Mouse (Mus musculus) heart, postnatal 36 days (tissue): ENCODE results near the gene Vps13c. TPM values are rescaled to one million over a fixed set of nuclear protein-coding genes. Genes with fewer than 3 reads are reported as not detected.
A peak's percentile ranks its signal among the peaks of the same experiment; 100 is the strongest.

Experiments
- DNase-seq, 2 experiments: peaks; one replicate each; pipeline ENCODE4 v3.0.0; 2021 to 2022
- intact Hi-C: fragments of 180-260 bp; cut with DNase I; formaldehyde crosslinking; loops from one replicate; pipeline ENCODE4 v1.15.1; 2025
- total RNA-seq, 2 experiments: library from RNA; stranded (reverse); gene quantifications; 2 replicates each; pipeline ENCODE4 v1.2.3; 2021

The Vps13c gene
- total RNA-seq, 2 experiments from 2014 or later: 48.0 to 48.6 TPM

GRCm38 (mm10) chr9:67875337-67875736 lies 35.1 kb downstream of the Vps13c start:
- intact Hi-C loops: loop anchor here (1.0 to 2.0 kb wide), 2 partner anchors 47 to 117 kb away; partner anchors contain the start of gene C2cd4b

DNA sequence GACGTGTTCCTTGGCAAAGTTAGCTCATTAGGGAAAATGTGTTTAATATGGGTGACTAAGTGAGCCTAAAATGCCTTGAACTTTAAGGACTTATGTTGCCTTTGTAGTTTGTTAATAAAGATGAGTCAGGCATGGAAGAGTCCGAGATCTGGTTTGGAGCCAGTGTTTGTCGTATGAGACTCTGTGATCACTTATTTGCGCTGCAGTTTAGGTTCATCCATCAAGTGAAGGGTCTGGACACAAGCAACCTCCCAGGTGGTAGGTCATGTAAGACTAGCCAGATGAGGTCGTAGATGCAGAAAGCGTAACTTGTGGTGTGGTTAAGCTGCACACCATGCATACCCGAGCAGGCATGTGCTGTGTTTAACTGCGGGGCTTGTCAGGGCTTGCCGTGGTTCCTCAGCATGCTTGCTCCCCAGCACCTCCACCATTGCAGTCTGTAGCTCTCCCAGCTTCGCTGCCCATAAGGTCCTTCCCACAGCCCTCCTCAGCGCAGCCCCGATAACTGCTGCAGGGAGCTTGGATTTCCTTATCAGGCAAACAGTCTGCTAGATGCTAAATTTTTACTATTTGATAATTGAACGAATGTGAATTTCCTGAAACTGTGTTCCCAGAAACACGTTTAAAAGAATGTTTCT lies 37.0 kb downstream of the Vps13c start:
- no peak for DNase-seq
- intact Hi-C loops: no loop called here

More at GRCm38 (mm10) chr9:67875337-67875736, 35.1 kb downstream of the Vps13c start:
- DNase-seq: peak; percentile 26 to 31

- no peak for DNase-seq
- intact Hi-C loops: no loop called here
These were observed 38.1 kb downstream of the Vps13c start for GRCm38 (mm10) chr9:67878197-67878769.

DNA sequence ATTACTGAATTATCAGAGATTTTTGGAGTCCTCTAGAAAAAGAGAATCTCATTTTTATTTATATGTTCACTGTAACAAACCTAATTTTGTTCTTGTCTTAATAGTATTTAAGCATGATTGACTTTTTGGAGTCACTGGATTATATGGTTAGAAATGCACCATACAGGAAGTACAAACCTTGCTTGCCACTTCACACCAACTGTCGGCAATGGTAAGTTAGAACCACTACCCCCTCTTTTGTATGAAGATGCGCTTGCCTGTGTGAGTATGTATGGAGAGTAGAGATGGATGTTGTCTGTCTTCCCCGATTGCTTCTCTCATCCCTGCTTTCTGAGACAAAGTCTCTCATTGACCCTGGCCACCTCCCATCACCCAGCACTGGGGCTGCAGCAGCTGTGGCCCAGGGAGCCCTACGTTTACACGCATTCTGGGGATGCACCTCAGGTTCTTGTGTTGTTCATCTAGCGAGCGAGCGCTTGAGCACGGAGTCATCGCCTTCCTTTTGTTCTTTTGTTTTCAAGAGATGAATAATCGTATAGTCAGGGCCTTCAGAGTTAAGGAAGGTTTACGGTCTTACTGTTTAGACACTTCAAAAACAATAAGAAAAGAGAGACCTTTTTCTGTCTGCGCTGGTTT lies 43.3 kb downstream of the Vps13c start:
- DNase-seq: no peak
- intact Hi-C loops: no loop called here

DNA sequence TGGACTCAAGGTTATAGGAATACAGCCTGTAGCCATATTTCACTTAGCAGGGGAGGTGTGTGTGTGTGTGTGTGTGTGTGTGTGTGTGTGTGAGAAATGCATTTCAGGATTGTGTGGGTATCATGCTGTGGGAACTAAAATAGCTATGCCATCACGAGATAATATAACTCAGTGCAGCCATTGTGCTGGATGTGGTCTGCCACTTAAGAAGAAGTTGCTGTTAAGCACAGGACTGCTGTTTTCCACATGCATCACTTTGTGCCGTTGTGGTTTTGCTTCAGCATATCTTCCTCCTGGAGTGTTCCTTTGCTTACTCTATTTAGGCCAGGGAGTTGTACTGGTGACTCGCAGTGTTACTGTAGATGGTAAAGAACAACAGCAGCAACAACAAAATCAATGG lies 43.9 kb downstream of the Vps13c start:
- no peak for DNase-seq
- intact Hi-C loops: no loop called here

GRCm38 (mm10) chr9:67886981-67887720 lies 47.0 kb downstream of the Vps13c start:
- DNase-seq: peak; percentile 37 to 41
- intact Hi-C loops: no loop called here

DNA sequence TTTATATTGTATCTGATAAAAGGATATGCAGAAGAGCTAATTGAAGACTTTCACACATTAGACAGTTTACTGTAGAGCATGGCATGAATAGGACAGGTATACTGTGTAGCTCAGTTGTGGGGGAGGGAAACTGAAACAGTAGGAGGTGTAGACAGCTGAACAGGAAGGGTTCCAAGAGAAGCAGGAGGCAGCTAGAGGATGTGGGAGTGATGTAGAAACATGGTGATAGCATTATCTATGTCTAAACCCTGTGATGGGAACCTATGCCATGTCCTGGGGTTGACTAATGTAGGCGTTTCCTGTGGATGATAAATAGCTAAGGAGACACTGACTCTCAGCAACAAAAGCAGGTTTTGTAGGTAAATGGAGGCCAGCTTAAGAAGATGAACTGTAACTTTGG lies 53.3 kb downstream of the Vps13c start:
- intact Hi-C loops: no loop called here
- no peak for DNase-seq

DNA sequence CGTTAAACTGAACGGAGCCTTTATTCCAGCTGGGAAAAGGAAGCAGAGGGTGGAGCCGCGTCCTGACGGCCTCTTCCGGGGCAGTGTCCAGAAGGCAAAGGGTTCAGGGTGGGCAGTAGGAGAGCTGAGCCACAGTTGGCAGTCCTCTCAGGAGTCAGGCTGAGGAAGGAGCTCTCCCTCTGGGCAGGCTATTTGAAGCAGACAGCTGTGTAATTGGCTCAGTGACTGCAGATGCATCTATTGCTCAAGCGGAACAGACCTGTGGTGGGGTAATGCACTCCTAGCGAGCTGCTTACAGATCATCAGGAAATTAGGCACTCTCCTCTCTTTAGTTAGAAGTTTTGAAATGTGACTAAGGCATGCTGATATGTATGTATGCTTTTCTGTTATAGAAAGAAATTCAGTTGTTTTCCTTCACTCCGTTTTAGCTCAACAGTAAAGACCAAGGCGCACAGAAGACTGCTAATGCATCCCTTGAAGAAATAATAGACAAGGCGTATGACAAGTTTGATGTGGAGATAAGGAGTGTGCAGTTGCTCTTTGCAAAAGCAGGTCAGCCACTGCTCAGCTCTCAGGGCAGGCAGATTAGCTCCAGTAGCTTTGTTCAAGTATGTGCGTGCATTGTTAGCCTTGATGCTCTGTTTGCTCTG lies 56.6 kb downstream of the Vps13c start:
- peak in 1 of 2 experiments; percentile 2 for DNase-seq
- intact Hi-C loops: no loop called here

- no peak for DNase-seq
- intact Hi-C loops: no loop called here
These were observed 60.2 kb downstream of the Vps13c start for GRCm38 (mm10) chr9:67900398-67900797.

DNA sequence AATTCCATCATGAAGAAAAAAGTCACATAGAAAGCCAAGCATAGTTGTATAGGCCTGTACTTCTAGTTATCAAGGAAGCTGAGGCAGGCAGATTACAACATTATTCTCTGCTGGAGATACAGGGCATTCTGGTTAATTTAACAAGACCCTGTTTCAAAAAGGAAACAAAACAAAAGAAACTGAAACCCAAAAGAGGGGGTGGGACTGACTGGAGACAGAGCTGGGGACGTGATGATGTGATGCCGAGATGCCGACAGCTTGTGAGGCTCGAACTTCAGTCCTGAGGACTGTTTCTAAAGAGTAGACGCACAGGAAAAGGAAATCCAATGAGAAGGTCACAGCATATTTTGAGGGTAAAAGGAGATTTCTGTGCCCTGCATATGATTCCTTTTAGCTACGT lies 64.2 kb downstream of the Vps13c start:
- no peak for DNase-seq
- intact Hi-C loops: no loop called here

GRCm38 (mm10) chr9:67905541-67905940 lies 65.3 kb downstream of the Vps13c start:
- no peak for DNase-seq

DNA sequence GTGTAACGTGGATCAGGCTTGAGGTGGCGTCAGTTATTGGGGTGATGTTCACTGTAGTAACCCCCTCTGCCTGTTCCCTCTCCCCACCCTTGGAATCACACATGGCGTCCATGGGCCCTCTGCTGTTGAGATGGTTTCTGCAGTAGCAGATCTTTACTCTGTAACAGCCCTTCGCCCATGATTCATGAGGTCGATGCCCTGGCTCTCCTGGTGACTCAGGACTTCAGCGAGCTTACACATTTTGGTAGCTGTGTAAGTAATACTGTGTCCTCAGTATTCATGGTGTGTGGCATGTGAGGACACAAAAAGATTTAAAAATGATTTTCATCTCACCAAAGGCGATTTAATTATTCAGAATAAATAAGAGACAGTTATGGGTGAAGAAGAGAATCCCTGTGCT lies 74.5 kb downstream of the Vps13c start:
- intact Hi-C loops: no loop called here
- DNase-seq: no peak

More at GRCm38 (mm10) chr9:67905541-67905940, 65.3 kb downstream of the Vps13c start:
- intact Hi-C loops: no loop called here

GRCm38 (mm10) chr9:67922350-67922749 lies 82.2 kb downstream of the Vps13c start:
- intact Hi-C loops: no loop called here
- DNase-seq: no peak

GRCm38 (mm10) chr9:67930629-67931028 lies 90.4 kb downstream of the Vps13c start:
- intact Hi-C loops: no loop called here
- DNase-seq: no peak

- intact Hi-C loops: no loop called here
- no peak for DNase-seq
These were observed 97.1 kb downstream of the Vps13c start for GRCm38 (mm10) chr9:67937286-67937685.

DNA sequence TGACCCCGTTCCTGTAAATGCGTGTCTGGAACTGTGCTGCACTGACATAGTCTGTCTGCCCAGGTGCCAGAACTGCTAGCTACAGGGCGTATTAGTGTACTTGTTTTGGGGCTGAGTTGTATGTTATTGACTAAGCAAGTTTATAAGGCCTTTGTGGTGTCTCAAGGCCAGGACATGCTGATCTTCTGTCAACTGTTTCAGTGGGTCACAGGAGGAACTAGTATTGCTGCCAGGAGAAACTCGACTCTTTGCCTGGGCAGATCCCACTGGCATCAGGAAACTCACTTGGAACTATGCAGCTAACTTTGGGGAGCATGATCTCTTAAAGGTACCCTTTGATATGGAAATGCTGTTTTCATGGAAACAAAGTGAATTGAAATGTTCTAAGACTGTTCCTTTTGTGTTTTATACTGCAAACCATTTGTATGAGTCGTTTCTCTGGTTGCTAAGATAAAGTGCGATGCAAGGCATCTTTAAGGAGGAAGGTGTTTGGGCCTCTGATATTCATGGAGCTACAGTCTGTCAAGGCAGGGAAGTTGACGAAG lies 115.3 kb downstream of the Vps13c start:
- no peak for DNase-seq
- intact Hi-C loops: no loop called here

- no peak for DNase-seq
- intact Hi-C loops: no loop called here
These were observed 121.8 kb downstream of the Vps13c start for GRCm38 (mm10) chr9:67961953-67962352.

GRCm38 (mm10) chr9:67965889-67966288 lies 125.7 kb downstream of the Vps13c start:
- no peak for DNase-seq
- intact Hi-C loops: no loop called here

DNA sequence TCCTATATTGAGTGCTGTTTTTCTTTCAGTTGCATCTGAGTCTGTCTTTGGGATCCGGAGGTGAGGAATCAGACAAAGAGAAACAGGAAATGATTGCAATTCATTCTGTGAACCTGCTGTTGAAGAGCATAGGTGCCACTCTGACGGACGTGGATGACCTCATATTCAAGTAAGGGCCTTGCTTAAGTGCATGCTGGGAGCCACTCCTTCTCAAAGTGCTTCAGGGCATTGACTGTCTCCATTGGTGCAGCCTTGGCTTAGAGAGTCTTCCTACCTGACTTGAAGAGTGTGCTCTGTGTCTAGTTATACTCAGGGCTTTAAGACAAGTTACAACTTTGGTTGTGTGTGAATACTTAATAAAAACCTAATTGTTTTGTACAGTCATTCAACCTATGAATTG lies 126.8 kb downstream of the Vps13c start:
- intact Hi-C loops: no loop called here
- DNase-seq: no peak

- DNase-seq: no peak
- intact Hi-C loops: loop anchor here (5.0 kb wide), 2 partner anchors 141 to 216 kb away; partner anchors contain the start of genes C2cd4a and C2cd4b
These were observed 133.3 kb downstream of the Vps13c start for GRCm38 (mm10) chr9:67973451-67973850.
